Mouse (Mus musculus) heart, adult 2 months (tissue): ENCODE results near the gene Olfr70. TPM values are rescaled to one million over a fixed set of nuclear protein-coding genes. Genes with fewer than 3 reads are reported as not detected.

Experiments
- DNase-seq, 2 experiments: peaks; one replicate each; pipeline ENCODE4 v3.0.0; 2021
- H3K27ac ChIP-seq: fragments of 200-600 bp; 2 replicates; pipeline ENCODE4 v1.8.1; 2022
- H3K27me3 ChIP-seq: fragments of 200-500 bp; 2 replicates; pipeline ENCODE4 v1.6.1; 2012; ENCODE audit warnings: mild to moderate bottlenecking, low read length, inconsistent platforms, mixed read lengths; ENCODE audit not compliant: control insufficient read depth, insufficient read depth
- H3K36me3 ChIP-seq: fragments of 200-500 bp; 2 replicates; pipeline ENCODE4 v1.6.1; 2012; ENCODE audit warnings: low read length, inconsistent platforms; ENCODE audit not compliant: control insufficient read depth, insufficient read depth
- H3K4me1 ChIP-seq: fragments of 200-500 bp; 2 replicates; pipeline ENCODE4 v1.6.1; 2011; ENCODE audit warnings: low read length; ENCODE audit not compliant: control insufficient read depth, insufficient read depth
- H3K4me3 ChIP-seq: fragments of 200-600 bp; 2 replicates; pipeline ENCODE4 v1.8.1; 2022
- H3K79me2 ChIP-seq: fragments of 200-500 bp; replicated peaks from 2 replicates; pipeline ENCODE4 v1.6.1; 2012; ENCODE audit warnings: mild to moderate bottlenecking, inconsistent platforms, low read length, moderate library complexity, mixed read lengths; ENCODE audit not compliant: control insufficient read depth, insufficient read depth
- H3K9ac ChIP-seq: fragments of 200-500 bp; 2 replicates; pipeline ENCODE4 v1.6.1; 2012; ENCODE audit warnings: low read depth, mild to moderate bottlenecking, control low read depth, inconsistent platforms, low read length, mixed read lengths
- CTCF ChIP-seq: fragments of 200-600 bp; IDR thresholded peaks from 2 replicates; pipeline ENCODE4 v1.8.1; 2022; ENCODE audit warnings: antibody characterized with exemption, mild to moderate bottlenecking, moderate library complexity
- EP300 ChIP-seq: fragments of 200-500 bp; IDR thresholded peaks from 2 replicates; pipeline ENCODE4 v1.6.1; 2011; ENCODE audit warnings: low read depth, low read length, control low read depth; ENCODE audit not compliant: insufficient read depth
- POLR2A ChIP-seq: fragments of 200-500 bp; IDR thresholded peaks from 2 replicates; pipeline ENCODE4 v1.6.1; 2011; ENCODE audit warnings: mild to moderate bottlenecking, low read depth, low read length, control low read depth; ENCODE audit not compliant: insufficient read depth
- WGBS: fragments of 180-500 bp; shearing (Covaris S2); methylation state at CpG from one replicate; pipeline ENCODE4 v1.1.7; 2018; 5-methylcytosine and 5-hydroxymethylcytosine counted together
- intact Hi-C: fragments of 180-260 bp; cut with DNase I; formaldehyde crosslinking; loops from one replicate; pipeline ENCODE4 v1.15.1; 2025
- polyA plus RNA-seq: library from polyadenylated mRNA; depleted of rRNA; stranded (reverse); fragments of >200 nt; gene quantifications from 2 replicates; pipeline ENCODE4 v1.2.3, GENCODE M21; 2012; rRNA removed
- total RNA-seq, 2 experiments: library from RNA; stranded (reverse); gene quantifications; 2 replicates each; pipeline ENCODE4 v1.2.3; 2021

Gene Olfr70
- total and polyA plus RNA-seq, 3 experiments: not detected

DNA sequence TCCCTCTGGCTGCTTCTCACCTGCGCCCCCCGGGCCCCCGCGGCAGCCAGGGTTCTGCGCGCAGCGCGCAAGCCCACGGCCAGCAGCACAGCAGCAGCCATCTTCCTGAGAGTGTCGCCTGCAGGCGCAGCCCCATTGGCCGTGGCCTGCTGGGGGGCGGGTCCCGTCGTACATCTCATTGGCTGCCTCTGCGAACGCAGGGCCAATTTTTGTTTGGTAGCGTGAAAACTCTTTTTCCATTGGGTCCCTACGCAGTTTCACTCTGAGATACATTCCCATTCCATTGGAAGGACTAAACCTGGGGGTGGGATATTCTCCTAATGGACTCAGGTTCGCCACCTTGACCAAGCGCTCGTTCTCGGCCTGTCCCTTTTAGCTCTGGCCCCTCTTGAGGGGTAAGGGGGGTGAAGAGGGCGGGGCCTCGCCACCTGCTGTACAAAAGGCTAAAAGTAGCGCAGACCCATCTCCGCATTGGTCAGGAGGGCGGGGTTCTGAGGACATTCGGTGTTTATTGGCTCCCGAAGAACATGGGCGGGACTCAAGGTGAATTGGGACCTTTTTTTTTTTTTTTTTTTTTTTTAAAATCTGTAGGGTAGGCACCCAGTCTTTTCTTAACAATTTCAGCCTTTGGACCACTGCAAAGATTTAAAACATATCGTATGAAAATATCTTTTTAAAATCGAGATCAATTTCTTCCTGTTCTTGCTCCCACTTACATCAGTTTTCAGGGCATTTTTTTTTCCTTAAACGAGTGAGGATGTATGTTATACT, 44.1 kb downstream of the Olfr70 start, which contains the start of gene Hint2:
TSS of gene Hint2 (minus strand) at position 128 of the 771 bp plus-strand sequence.
- Histone ChIP-seq H3K36me3 (no peaks in the 10 kb centered on the region), H3K4me1 (no peaks in the 10 kb centered on the region), H3K27me3 (no peaks in the 10 kb centered on the region), H3K27ac (peak within 1 kb of the TSS; percentile 79), H3K4me3 (peak within 1 kb of the TSS; percentile 92), H3K9ac (peak within 1 kb of the TSS; percentile 89), H3K79me2 (no peaks in the 10 kb centered on the region)
- 2% methylated on average over 34 of the region's 34 CpGs for WGBS
- TF ChIP-seq CTCF (peak; percentile 33; the same call in 1 of the 2 replicates), POLR2A (peak; percentile 91), EP300 (no peak)
- intact Hi-C loops: loop anchor here (2.0 to 5.0 kb wide), 3 partner anchors 26 to 94 kb away; partner anchors contain the start of genes Creb3, Gba2, Npr2 and Rgp1
- peak; percentile 91 to 95 for DNase-seq

DNA sequence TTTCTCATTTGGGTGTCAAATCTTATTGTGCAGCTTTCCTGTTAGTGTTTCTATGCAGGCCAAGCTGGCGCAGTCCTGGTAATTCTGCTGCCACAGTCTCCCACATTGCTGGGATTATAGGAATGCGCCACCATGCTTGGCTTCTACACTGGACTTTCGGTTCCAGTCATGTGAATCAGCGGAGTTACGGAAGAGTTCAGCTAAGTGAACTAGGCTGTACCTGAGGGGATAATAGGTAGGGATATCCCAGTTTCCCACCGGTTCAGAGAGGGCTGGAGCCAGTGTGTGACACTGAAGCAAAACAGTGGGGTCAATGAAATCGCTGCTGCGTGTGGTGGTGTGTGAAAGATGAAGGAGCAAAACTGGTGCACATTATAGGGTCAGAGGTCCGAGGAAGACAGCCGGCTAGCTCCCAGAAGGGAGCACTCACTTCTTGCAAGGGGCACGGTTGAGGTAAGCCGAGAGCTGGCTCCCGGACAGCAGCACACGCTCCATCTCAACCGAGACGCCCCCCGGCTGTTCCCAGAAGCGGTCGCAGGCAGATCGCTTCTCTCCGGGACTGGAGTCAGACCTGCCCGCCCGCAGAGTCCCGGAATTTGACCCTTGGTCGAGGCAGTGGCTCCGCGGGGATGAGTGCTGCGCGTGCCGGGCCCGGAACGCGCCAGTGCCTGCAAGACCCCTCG, 44.8 kb downstream of the Olfr70 start:
- TF ChIP-seq POLR2A (no peak), CTCF (no peak), EP300 (0 out of 2 replicates have a peak, but pooled peaks have one; percentile 36)
- Histone ChIP-seq H3K4me3 (peak overlapping the region; percentile 92), H3K4me1 (no peaks in the 10 kb centered on the region), H3K36me3 (no peaks in the 10 kb centered on the region), H3K79me2 (no peaks in the 10 kb centered on the region), H3K27me3 (no peaks in the 10 kb centered on the region), H3K27ac (peak overlapping the region; percentile 79), H3K9ac (peak overlapping the region; percentile 89)
- no peak for DNase-seq
- intact Hi-C loops: loop anchor here (2.0 to 5.0 kb wide), 3 partner anchors 25 to 93 kb away; partner anchors contain the start of genes Creb3, Gba2, Npr2 and Rgp1
- WGBS: 6% methylated on average over 34 of the region's 34 CpGs

DNA sequence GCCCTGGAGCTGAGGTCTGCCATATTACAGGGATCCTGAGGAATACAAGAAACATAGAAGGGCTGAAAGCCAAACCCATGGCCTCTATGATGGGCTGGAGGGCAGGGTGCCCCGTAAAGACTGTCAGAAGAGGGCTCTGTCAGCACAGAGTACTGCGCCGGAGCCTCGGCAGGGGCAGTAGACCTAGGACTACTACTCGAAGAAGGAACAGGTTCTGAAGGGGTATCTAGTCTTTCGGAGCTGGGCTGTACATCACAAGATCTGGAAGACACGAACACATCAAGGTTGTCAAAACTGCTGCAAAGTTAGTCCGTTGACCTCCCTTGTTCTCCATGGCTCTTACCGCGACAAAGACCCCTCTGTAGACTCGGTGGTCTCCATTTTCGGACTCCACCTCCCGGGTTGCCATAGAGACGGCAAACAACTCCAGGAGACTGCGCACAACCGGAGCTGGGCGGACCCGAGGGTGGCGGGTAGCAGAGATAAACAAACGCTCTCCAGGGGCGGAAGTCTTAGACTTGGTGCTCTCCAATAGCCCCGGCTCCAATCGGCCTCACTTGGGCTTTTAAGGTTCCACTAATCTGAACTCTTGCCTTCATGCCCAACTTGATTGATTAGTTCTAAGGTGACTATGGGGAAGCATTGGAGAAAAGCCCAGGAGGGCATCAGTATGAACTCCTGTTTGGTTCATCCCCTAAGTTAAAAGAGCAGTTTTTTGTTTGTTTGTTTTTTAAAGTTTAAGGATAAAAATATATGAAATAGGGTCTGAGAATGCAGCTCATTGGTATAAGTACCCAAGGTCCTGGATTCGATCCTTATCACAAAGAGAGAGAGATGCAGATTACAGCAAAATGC, 47.2 kb downstream of the Olfr70 start, which contains the start of gene Spag8:
TSS of gene Spag8 (minus strand) at position 434 of the 855 bp plus-strand sequence.
- no peaks in the 10 kb centered on the region for H3K27me3 ChIP-seq
- WGBS: 24% methylated on average over 24 of the region's 24 CpGs
- intact Hi-C loops: no loop called here
- H3K4me1 ChIP-seq: no peaks in the 10 kb centered on the region
- H3K9ac ChIP-seq: no peak within 1 kb of the TSS
- no peaks in the 10 kb centered on the region for H3K36me3 ChIP-seq
- peak; percentile 42 to 43 for DNase-seq
- H3K4me3 ChIP-seq: no peak within 1 kb of the TSS
- H3K27ac ChIP-seq: no peak within 1 kb of the TSS
- H3K79me2 ChIP-seq: no peaks in the 10 kb centered on the region
- TF ChIP-seq POLR2A: no peak
- TF ChIP-seq EP300: no peak
- no peak for TF ChIP-seq CTCF

DNA sequence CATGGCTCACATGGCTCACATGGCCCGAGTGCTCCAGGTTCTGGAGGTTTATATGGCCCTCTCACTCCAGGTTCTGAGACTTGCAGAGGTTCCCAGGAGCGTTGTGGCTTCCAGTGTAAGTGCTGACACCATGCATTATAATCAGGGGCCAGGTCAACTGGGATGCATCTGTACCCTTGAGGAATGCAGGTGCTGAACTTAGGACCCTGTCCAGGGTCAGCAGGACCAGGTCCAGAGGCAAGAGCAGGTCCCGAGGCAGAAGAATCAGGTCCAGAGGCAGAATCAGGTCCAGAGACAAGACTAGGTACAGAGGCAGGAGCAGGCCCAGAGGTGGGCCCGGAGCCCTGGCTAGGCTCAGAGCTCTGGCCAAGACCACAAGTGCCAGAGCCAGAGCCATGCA, 47.9 kb downstream of the Olfr70 start:
- no peak for DNase-seq
- 79% methylated on average over 4 of the region's 4 CpGs for WGBS
- no peaks in the 10 kb centered on the region for H3K79me2 ChIP-seq
- H3K27ac ChIP-seq: no peak overlapping the region
- H3K9ac ChIP-seq: no peak overlapping the region
- no peaks in the 10 kb centered on the region for H3K4me1 ChIP-seq
- H3K4me3 ChIP-seq: no peak overlapping the region
- no peak for TF ChIP-seq CTCF
- no peak for TF ChIP-seq POLR2A
- TF ChIP-seq EP300: no peak
- intact Hi-C loops: no loop called here
- H3K27me3 ChIP-seq: no peaks in the 10 kb centered on the region
- H3K36me3 ChIP-seq: no peaks in the 10 kb centered on the region

DNA sequence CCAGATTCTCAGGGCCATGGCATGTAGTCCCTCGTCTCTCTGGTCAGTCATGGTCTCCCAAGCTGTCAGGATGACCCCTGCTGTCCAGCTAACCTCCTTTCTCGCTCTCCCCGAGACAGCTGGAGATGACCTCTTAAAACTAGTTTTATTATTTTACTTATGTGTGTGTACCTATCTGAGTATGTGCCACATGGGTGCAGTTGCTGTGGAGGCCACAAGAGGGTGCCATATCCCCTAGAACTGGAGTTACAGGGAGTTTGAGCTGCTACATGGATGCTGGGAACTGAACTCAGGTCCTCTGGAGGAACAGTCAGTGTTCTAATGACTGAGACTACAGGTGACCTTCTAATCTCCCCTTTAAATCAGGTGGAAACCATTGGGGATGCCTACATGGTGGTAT, 50.8 kb downstream of the Olfr70 start:
- peak; percentile 41 for TF ChIP-seq CTCF
- TF ChIP-seq POLR2A: no peak
- Histone ChIP-seq H3K79me2 (no peaks in the 10 kb centered on the region), H3K4me3 (no peak overlapping the region), H3K27me3 (no peaks in the 10 kb centered on the region), H3K4me1 (no peaks in the 10 kb centered on the region), H3K27ac (no peak overlapping the region), H3K36me3 (no peaks in the 10 kb centered on the region), H3K9ac (no peak overlapping the region)
- DNase-seq: no peak
- WGBS: 96% methylated on average over 3 of the region's 3 CpGs
- intact Hi-C loops: no loop called here

Other genes with a start within 250 kb of the Olfr70 start
- gene Cd72, start 246.2 kb downstream of the Olfr70 start, total RNA-seq: 1 to 10 TPM in 1 of 2 experiments, under 1 TPM in 1; 0.97 to 1.0 TPM
- gene Cd72, start 246.2 kb downstream of the Olfr70 start, polyA plus RNA-seq: 1.8 and 4.8 TPM in 2 replicates
- under 1 TPM in 1 of 2 experiments, not detected in 1; 0.31 TPM for gene Sit1, start 217.1 kb downstream of the Olfr70 start, total RNA-seq
- not detected in 2 replicates for gene Sit1, start 217.1 kb downstream of the Olfr70 start, polyA plus RNA-seq
- gene Ccdc107, start 207.9 kb downstream of the Olfr70 start, total RNA-seq: 10 to 100 TPM; 29.8 to 33.8 TPM
- 50.8 and 67.9 TPM in 2 replicates for gene Ccdc107, start 207.9 kb downstream of the Olfr70 start, polyA plus RNA-seq
- under 1 TPM; 0.30 to 0.31 TPM for gene Arhgef39, start 201.1 kb downstream of the Olfr70 start, total RNA-seq
- gene Arhgef39, start 201.1 kb downstream of the Olfr70 start, polyA plus RNA-seq: 1.6 and 1.7 TPM in 2 replicates
- under 1 TPM; 0.11 to 0.34 TPM for gene Car9, start 193.8 kb downstream of the Olfr70 start, total RNA-seq
- gene Car9, start 193.8 kb downstream of the Olfr70 start, polyA plus RNA-seq: 0.32 and 0.55 TPM in 2 replicates
- gene Tpm2, start 177.0 kb downstream of the Olfr70 start, total RNA-seq: 10 to 100 TPM; 35.4 to 41.2 TPM
- 41.8 and 44.9 TPM in 2 replicates for gene Tpm2, start 177.0 kb downstream of the Olfr70 start, polyA plus RNA-seq
- gene Creb3, start 138.5 kb downstream of the Olfr70 start, total RNA-seq: 10 to 100 TPM; 44.0 to 46.5 TPM
- gene Creb3, start 138.5 kb downstream of the Olfr70 start, polyA plus RNA-seq: 29.8 and 36.8 TPM in 2 replicates
- gene Tln1, start 138.1 kb downstream of the Olfr70 start, total RNA-seq: 100 to 1,000 TPM; 105 to 109 TPM
- 53.1 and 67.0 TPM in 2 replicates for gene Tln1, start 138.1 kb downstream of the Olfr70 start, polyA plus RNA-seq
- gene Rgp1, start 122.1 kb downstream of the Olfr70 start, total RNA-seq: 10 to 100 TPM; 29.4 to 31.7 TPM
- 38.1 and 47.5 TPM in 2 replicates for gene Rgp1, start 122.1 kb downstream of the Olfr70 start, polyA plus RNA-seq
- gene Gba2, start 121.9 kb downstream of the Olfr70 start, total RNA-seq: 10 to 100 TPM; 11.5 to 13.2 TPM
- gene Gba2, start 121.9 kb downstream of the Olfr70 start, polyA plus RNA-seq: 18.2 and 27.4 TPM in 2 replicates
- under 1 TPM; 0.52 to 0.57 TPM for gene Msmp, start 116.3 kb downstream of the Olfr70 start, total RNA-seq
- gene Msmp, start 116.3 kb downstream of the Olfr70 start, polyA plus RNA-seq: 0.62 and 0.67 TPM in 2 replicates
- gene Npr2, start 68.9 kb downstream of the Olfr70 start, total RNA-seq: 10 to 100 TPM; 35.9 to 43.4 TPM
- 57.0 and 63.0 TPM in 2 replicates for gene Npr2, start 68.9 kb downstream of the Olfr70 start, polyA plus RNA-seq
- gene Spag8, start 47.2 kb downstream of the Olfr70 start, total RNA-seq: under 1 TPM in 1 of 2 experiments, not detected in 1; 0.29 TPM
- gene Spag8, start 47.2 kb downstream of the Olfr70 start, polyA plus RNA-seq: 0.44 and 2.0 TPM in 2 replicates
- gene Hint2, start 44.3 kb downstream of the Olfr70 start, total RNA-seq: 100 to 1,000 TPM; 143 to 155 TPM
- 165 and 201 TPM in 2 replicates for gene Hint2, start 44.3 kb downstream of the Olfr70 start, polyA plus RNA-seq
- gene Tmem8b, start 31.8 kb downstream of the Olfr70 start, total RNA-seq: 10 to 100 TPM; 17.9 to 18.2 TPM
- 21.1 and 22.2 TPM in 2 replicates for gene Tmem8b, start 31.8 kb downstream of the Olfr70 start, polyA plus RNA-seq
- gene Fam221b, start 31.7 kb downstream of the Olfr70 start, total RNA-seq: under 1 TPM; 0.16 to 0.43 TPM
- gene Fam221b, start 31.7 kb downstream of the Olfr70 start, polyA plus RNA-seq: 0.18 and 0.35 TPM in 2 replicates
- gene Olfr71, start 9.4 kb upstream of the Olfr70 start, total RNA-seq: not detected
- gene Olfr71, start 9.4 kb upstream of the Olfr70 start, polyA plus RNA-seq: not detected in 2 replicates
- 1 to 10 TPM; 4.0 to 4.7 TPM for gene Hrct1, start 26.4 kb upstream of the Olfr70 start, total RNA-seq
- gene Hrct1, start 26.4 kb upstream of the Olfr70 start, polyA plus RNA-seq: 8.8 and 10.7 TPM in 2 replicates
- 1 to 10 TPM; 4.4 to 4.8 TPM for gene Spaar, start 29.2 kb upstream of the Olfr70 start, total RNA-seq
- 5.2 and 7.8 TPM in 2 replicates for gene Spaar, start 29.2 kb upstream of the Olfr70 start, polyA plus RNA-seq
- not detected for gene Olfr159, start 70.2 kb upstream of the Olfr70 start, total RNA-seq
- gene Olfr159, start 70.2 kb upstream of the Olfr70 start, polyA plus RNA-seq: not detected in 2 replicates
- not detected for gene Olfr156, start 123.1 kb upstream of the Olfr70 start, total RNA-seq
- gene Olfr156, start 123.1 kb upstream of the Olfr70 start, polyA plus RNA-seq: not detected in 2 replicates
- not detected for gene Olfr157, start 139.4 kb upstream of the Olfr70 start, total RNA-seq
- not detected in 2 replicates for gene Olfr157, start 139.4 kb upstream of the Olfr70 start, polyA plus RNA-seq
- not detected for gene Olfr155, start 150.8 kb upstream of the Olfr70 start, total RNA-seq
- not detected in 2 replicates for gene Olfr155, start 150.8 kb upstream of the Olfr70 start, polyA plus RNA-seq
- 1 to 10 TPM; 5.4 to 5.6 TPM for gene Reck, start 174.7 kb upstream of the Olfr70 start, total RNA-seq
- gene Reck, start 174.7 kb upstream of the Olfr70 start, polyA plus RNA-seq: 6.4 and 9.0 TPM in 2 replicates